Mouse (Mus musculus): ENCODE results near the gene Id3.

GRCm38 (mm10) chr4:136145362-136145885 is 2.1 kb downstream of the Id3 start:
- no peak for TF ChIP-seq MAFK (IDR thresholded peaks at IDR 0.05; ENCODE audit: insufficient read depth, low read depth, low read length)
- no peak for TF ChIP-seq ZC3H11A (IDR thresholded peaks at IDR 0.05; ENCODE audit: borderline replicate concordance, low read depth, low read length)
- no peak for TF ChIP-seq ZNF384 (IDR thresholded peaks at IDR 0.05; ENCODE audit: low read depth, low read length)
- no peak for TF ChIP-seq CHD2 (IDR thresholded peaks at IDR 0.05; ENCODE audit: low read depth, low read length)

Measured in ES-E14 (cell line).